ENCODE assay signal across 15 mouse cellular contexts in the genomic region with DNA sequence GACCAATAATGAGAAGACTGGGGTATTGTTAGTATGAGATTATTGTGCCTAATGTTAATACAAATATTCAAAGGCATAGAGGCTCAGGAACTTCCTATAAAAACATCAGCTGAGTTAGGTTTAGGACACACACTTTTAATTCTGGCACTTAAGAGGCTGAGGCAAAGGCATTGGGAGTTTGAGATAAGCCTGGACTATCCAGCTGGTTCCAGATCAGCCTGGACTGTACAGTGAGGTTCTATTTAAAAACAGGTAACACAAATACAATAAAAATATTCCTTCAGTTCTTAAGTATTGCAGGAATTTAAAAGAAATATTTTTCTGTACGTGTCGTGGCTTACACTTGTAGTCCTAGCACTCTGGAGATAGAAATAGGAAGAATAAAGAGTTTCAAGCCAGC. TPM values are rescaled to one million over a fixed set of nuclear protein-coding genes. Genes with fewer than 3 reads are reported as not detected.
"Had no signal": no experiment of that assay in that cellular context is flagged by ENCODE, and none has a peak within 500 bp of the region (broad histone marks: within the 10 kb centered on the region; RNA-seq: fewer than 3 reads in every experiment).

No protein-coding gene starts in this region.

- H3K4me2 ChIP-seq: limb, embryonic 15.5 days; midbrain, embryonic 13.5 days; stomach, embryonic 15.5 days had no signal

- ATAC-seq: lung, postnatal 0 days; midbrain, embryonic 13.5 days had no signal

- H3K27me3 ChIP-seq: limb, embryonic 15.5 days; midbrain, embryonic 13.5 days; stomach, embryonic 15.5 days had no signal

- H3K9me3 ChIP-seq: limb, embryonic 15.5 days; midbrain, embryonic 13.5 days; stomach, embryonic 15.5 days had no signal

- H3K4me3 ChIP-seq: limb, embryonic 15.5 days; midbrain, embryonic 13.5 days; stomach, embryonic 15.5 days had no signal

- H3K27ac ChIP-seq: kidney, postnatal 0 days; limb, embryonic 15.5 days; midbrain, embryonic 13.5 days; stomach, embryonic 15.5 days had no signal

- H3K4me1 ChIP-seq: limb, embryonic 15.5 days; midbrain, embryonic 13.5 days; stomach, embryonic 15.5 days had no signal

- H3K9ac ChIP-seq: limb, embryonic 15.5 days; midbrain, embryonic 13.5 days; stomach, embryonic 15.5 days had no signal

- DNase-seq: kidney, adult 9 months; kidney, postnatal 36 days; layer of hippocampus, adult 9-11 months; layer of hippocampus, postnatal 36 days; lung, adult 2 months; lung, postnatal 36 days; right cerebral cortex, postnatal 14 days; thymus, adult 2 months; thymus, postnatal 25 days had no signal

RNA-seq across cellular contexts. Expression of gene Coch, which starts 43.1 kb away (rescaled TPM):
- total RNA-seq: megakaryocyte progenitor cell, adult 5-6 weeks had no signal
